Mouse (Mus musculus) mouse trophoblast stem cell (cell line): ENCODE measurements around the gene Mtfp1.
"Not testable (repeated sequence)": the region's sequence is repeated elsewhere in the genome, so short reads cannot be mapped to it uniquely, and the experiment has no call there.

Experiments
- in situ Hi-C, 2 experiments: fragments of 300-500 bp; cut with MseI, MboI; formaldehyde crosslinking; loops; 2 replicates in 1 of 2; 3 replicates in 1 of 2; pipeline ENCODE4 v1.15.1; 2025

The Mtfp1 gene

DNA sequence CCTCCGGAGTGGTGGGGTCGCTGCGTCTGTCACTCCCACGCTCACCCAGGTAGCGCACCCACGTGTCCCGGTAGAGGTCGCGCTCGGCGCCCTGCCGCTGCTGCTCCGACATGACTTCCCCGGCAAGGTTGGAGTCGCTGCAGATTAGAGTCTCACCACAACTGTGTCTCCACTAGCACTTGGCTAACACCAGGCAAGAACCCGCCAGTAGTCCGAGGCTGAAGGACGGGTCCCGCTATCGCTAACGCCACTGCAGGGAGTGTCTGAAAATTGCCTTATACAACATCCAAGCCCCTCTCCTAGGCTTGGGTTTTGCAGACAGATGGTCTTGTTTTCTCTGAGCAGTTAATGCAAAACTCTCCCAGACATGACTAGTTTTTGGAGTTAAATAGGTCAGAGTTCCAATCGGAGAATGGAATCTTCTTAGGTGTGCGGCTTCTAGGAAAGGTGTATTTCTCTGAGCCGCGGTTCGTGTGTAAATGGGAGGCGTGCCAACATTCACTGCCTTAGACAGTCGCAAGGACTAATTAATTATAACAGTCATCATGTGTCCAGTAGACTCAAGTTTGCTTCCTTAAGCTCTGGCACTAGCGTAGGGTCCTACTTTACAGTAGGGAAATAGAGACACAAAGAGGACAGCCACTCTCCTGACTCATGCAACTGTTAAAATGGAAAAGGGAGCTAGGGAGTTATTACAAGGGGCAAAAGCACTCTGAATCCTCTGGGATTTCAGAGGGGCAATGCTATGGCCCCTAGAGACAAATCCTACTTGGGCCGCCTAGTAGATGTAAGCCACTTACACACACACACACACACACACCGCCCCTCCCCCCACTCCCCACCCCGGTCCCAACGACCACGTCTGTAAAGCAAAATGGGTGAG, at the start of gene Mtfp1:
Gene Mtfp1, minus strand, starts transcription at position 275 of the 883 bp plus-strand sequence.
- in situ Hi-C loops = no loop called here

DNA sequence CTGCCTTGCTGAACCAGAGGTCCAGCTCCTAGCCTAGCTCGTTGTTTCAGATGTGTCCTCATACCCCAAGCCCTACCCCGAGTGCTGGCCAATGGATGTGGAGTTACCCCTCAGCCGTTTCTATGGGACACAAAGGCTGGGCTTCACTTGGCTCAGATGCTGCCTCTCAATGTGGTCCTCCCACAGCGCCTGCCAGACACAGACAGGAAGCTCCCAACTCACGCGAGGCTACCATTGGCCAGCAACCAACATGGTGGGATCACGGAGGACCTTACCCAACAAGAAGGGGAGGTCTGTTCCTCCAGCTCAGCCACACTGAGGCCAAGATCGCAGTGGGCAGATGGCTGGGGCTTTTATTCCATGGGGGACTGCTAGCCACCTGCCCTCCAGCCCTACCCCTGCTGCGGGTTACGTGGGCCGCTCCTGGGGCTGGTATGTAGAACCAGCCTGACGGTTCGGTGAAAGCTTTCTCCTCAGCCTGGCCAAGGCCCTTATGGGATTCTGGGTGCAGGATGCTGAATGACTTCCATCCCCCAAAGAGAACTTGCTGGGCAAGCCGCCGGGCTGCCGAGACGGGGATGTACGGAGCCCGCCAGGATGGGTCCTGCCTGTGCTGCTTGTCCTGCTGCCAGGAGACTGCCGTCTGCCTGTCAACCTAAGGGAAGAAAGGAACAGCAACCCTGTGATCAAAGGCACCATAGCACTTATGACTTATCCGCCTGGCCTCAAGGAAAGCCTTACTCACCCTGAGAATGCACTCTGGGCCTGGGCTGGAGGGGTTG, 48.2 kb upstream of the Mtfp1 start:
- in situ Hi-C loops = no loop called here

DNA sequence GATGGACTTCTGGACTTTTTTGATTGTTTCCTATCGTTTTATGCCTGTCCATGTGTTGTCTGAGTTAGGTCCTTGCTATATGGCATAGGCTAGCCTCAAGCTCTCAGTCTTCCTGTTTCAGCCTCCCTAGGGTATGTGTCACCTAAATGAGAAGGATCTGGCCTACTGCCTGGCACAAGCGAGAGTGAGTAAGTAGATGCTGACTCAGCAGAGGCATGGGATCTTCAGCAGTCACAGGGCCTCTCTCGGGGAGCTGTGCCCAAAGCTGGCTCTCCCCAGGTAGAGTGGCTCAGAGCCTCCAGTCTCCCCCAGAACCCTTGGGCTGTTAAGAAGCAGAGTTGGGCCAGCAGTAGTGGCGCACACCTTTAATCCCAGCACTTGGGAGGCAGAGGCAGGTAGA, 47.1 kb upstream of the Mtfp1 start:
- in situ Hi-C loops = no loop called here

DNA sequence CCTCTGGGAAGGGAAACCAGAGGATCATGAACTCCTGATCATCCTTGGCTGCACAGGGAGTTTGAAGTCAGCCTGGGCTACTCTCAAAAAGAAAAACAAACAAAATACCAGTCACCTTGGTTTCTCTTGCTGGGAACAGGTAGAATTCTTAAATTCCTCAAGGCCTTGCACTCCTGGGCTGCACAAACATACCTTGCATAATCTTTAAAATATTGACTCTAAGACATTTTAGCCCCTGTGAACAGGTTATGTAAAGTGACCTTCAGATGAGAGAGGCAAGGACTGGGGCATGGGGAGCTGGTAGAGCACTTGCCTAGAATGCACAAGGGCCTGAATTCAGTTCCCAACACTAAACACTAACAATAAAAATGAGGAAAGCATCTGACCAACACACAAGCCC, 46.3 kb upstream of the Mtfp1 start:
- in situ Hi-C loops = no loop called here

DNA sequence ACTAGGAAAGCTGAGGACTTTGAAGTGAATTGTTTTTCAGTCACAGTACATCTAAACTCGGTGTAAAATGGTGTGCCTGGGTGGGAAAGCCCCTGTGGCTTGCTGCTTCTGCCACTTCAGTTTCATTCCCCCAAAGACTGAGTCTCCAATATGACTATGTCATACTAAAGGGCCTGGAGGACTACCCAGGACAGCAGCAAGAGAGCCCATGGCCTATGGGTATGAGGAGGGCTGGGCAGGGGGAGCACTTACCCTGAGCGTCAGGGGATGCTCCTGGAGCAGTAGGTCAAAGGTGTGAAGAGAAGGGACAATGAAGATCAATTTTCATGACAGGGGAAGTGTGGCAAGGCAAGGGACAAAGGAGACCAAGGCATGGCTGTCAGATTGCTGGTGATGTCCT, 43.7 kb upstream of the Mtfp1 start:
- in situ Hi-C loops = no loop called here

DNA sequence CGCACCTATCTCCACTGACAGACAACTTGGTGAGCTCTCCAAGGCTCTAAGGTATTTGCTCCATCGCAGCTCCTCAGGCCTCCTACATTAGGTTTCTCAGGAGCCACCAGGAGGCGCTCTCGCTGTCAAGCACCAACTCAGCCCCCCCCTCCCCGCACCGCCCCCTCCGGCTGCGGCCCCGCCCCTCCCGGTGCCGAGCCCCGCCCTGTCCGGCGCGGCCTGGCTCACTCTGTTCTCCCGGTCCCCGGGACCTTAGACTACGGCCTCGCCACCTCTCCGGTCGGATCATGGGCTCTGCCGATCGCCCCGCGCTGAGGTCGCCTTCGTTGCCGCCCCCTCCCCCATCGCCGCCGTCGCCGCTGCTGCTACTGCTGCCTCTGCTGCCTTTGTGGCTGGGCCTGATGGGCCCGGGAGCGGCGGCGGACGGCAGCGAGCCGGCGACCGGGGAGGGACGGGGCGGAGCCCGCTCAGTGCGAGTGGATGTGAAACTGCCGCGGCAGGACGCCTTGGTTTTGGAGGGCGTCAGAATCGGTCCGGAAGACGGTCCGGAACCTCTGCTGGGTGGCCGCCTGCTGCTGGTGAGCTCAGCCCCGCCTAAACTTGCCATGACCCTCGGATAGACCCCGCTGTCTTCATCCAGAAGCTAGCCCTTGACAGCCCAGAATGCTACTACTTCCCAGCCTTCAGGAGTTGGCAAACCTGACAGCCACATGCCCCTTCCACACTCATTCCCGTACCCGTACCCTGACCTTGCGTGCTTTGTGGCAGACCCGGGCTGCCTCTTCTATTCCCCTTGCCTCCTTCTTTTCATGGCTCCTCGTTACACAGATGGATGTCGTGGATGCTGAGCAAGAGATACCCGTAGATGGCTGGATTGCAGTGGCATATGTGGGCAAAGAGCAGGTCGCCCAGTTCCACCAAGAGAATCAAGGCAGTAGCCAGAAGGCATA, 40.0 kb upstream of the Mtfp1 start, which contains the start of gene Rnf215:
Gene Rnf215, plus strand, starts transcription at position 217 of the 950 bp plus-strand sequence.
- in situ Hi-C loops = loop anchor here in 1 of 2 experiments (5.0 kb wide), 1 partner anchor 82 kb away; the partner anchor contains the start of gene Castor1

DNA sequence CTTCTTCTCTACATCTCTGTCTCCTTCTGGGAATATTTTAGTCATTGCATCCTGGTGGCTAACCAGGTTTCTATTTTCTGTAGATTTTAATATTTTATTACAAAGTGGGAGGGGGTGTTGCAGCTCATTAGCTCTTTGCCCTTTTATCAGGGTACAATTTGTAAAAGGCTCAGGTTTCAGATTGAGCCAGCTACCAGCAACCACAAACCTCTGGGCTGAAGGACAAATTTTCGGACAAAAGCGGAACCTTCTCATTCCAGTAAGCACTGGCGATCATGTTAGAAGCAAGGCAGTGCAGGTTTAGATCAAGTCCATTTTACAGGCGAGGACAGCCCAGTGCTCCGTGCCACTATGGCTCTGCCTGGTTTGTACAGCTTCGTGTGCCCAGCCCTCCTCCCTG, 39.2 kb upstream of the Mtfp1 start:
- in situ Hi-C loops = loop anchor here in 1 of 2 experiments (5.0 kb wide), 1 partner anchor 83 kb away; the partner anchor contains the start of gene Castor1

DNA sequence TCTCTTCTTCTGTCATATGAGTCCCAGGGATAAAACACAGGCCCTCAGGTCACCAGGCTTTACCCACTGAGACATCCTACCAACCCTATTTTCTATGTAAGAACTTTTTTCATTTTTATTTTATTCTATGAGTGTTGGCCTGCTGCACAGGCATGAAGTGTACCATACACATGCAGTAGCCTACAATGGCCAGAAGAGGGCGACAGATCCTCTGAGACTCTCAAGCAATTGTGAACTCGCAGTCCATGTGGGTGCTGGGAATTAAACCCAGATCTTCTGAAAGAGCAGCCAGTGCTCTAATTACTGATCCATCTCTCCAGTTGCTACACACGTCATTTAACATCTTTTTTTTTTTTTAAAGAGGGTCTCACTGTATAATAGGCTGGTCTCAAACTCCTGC, 38.2 kb upstream of the Mtfp1 start:
- in situ Hi-C loops = loop anchor here in 1 of 2 experiments (5.0 kb wide), 1 partner anchor 84 kb away; the partner anchor contains the start of gene Castor1

DNA sequence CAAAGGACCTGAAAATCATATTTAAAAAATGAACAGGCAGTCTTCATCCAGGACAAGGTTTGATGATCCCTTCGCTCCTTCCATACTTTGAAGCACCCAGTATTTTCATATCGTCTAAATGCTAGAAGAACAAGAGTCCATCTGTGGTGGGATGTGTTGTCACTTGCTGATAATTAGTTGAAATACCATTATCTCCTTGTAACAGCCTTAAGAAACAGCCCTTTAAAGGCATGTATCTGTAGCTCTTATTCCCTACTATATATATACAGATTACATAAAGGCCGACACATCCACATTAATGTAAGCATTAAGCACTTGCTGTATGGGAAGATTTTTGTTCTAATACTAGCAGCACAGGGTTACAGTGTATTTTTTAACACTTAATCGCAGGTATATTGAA, 33.2 kb upstream of the Mtfp1 start:
- in situ Hi-C loops = not testable (repeated sequence)

DNA sequence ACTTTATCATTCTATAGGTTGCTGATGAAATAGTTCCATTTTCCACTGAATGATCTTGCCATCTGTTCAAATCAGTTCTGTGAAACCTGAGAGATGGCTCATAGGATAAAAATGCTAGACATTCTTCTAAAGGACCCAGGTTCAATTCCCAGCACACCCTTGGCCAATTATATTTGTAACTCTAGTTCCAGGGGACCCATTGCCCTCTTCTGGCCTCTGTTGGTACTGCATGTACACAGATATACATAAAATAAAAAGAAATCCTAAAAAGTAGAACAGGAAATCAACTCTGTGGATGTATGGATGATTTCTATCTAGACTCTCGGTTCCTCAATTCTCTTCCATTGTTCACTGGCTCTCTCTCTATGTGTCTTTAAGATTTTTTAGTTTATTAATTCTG, 31.8 kb upstream of the Mtfp1 start:
- in situ Hi-C loops = no loop called here

DNA sequence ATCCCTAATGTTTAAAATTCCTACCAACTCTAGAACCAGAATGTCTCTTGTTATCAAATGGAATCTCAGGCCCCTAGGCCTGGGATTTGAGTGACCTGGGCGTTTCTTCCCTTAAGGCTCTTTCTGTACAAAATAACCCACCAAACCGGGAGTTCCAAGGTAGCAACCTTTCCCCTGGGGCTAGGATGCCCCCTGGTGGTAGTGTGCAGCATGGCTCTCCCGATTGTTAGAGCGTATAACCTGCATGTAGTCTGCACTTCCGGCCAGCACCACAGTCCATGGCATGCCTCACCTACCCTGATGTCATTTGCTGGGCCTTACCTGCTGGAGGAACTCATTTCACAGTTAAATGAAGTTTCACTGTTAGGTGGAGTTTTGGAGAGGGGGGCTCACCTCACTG, 28.7 kb upstream of the Mtfp1 start:
- in situ Hi-C loops = no loop called here

DNA sequence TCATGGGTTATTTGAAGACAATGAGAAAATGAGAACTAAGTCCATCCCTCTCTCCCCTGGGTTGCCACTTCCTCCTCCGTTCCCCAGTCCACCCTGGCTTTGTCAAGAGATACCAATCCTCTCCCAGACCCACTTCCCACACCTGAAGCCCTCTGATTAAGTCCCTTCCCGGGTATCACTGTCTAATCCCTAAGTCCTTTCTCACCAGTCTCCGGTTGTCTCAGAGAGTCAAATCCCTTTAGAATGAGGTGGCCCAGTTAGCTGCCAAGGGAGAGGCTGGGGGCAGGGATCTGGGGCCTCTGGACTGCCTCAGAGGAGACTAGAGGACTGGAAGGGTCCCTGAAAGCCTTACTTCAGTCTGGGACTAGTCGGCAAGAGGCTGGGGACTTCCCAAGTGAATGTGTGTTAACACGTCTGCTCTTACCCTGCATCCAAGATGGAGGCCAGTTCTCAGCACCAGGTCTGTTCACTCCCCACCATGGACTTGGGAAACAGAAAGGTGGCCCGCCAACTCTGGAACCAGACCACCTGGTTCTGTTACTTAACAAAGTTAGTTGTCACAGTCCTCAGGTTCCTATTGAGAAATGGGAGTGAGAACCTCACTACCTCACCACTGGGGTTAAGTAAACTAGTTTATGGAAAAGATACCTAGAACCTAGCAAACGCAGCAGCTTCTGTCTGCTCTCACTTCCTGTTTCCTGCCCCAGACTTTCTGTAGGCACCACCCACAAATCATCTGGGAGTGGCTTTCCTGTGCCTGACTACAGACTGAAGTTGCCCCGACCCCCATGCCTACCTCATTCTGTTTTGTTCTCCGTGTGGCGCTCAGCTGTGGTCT, 27.7 kb upstream of the Mtfp1 start, which contains the start of gene Sec14l2:
Gene Sec14l2, minus strand, starts transcription at position 674 of the 838 bp plus-strand sequence.
- in situ Hi-C loops = no loop called here

DNA sequence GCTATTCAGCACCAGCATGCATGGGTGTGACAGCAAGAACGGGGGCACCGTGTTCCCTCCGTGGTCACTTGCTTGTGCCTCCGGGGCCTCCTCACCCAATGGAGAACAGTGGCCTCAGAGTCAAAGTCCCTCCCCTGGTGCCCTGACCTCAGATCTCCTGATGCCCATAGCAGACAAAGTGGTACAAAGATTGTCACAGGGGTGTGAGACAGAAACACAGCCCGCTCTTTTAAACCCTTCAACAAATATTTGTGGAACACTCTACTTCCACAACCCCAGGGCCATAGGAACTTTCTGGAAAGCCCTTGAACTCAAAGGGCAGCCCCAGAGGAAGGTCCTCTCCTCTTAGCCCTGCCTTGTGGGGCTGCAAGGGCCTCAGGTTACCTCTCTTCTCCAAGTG, 27.0 kb upstream of the Mtfp1 start:
- in situ Hi-C loops = no loop called here

DNA sequence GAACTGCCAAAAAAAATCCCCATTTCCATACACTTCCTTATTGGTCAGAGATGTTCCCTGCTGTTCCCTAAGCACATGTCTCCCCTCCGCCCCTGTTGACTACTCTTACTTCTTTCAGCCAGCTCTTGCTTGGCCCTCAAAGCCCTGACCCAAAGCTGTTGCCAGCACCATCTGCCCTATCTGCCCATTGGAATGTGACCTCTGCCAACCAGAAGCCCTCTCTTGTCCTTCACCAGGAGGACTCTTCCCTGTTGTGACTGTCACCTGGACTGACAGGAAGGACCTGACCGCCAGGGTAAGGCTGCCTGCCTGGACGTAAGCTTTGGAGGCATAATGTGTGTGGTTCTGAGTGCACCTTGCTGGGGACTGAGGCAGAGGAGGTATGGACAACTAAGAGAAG, 26.4 kb upstream of the Mtfp1 start:
- in situ Hi-C loops = no loop called here

DNA sequence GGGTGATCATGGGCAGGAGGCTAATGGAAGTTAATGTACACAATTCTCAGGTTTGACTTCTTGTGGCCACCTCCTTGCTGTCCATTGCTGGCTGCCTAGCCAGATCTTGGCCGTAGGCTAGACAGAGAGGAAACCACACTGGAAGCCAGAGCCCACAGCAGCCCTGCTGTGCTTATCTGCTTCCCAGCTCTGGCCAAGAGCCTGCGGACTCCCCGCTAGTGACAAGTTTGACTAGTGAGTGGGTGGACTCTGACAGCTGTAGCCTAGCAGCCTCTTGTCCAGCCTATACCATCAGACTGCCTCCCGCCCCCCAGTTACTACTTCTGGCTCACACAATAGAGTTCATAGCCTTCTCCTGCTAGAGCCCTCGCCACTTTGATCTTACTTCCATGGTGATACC, 24.4 kb upstream of the Mtfp1 start:
- in situ Hi-C loops = no loop called here

DNA sequence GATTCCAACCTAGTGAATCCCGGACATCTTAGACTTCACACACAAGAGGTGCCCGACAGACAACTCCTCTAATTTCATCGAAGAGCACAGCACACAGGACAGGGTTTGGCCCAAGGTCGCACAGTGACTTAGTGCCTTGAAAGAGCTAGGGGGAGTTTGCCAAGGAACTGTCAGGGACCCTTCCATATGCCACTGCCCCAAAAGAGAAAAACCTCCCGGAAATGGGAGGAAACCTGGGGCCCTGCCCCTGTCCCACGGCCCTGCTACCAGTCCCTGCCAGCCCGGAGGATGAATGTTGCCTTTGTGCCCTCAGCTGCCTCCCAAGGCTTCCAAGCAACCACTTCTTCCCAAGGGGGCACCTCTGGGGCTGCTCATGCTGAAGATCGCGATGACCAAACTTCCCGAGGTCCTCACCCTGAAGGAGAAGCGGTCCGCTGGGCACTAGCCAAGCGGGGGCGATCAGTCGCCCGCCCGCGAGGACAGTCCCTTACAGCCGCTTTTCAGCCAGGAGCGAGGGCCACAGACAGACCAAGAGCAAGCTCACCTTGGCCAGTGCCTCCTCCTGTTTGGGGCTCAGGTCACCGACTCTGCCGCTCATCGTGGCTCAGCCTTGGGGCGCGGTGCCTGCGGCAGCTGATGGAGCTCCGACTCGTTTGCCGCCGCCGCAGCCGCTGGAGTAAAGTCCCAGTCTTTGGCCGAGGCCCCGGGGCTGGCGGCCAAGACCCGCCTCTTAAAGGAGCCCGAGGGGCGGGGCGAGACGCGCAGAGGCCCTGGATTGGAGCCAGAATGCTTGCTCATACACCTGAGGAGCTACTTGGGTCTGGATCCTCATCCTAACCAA, 23.1 kb upstream of the Mtfp1 start:
- in situ Hi-C loops = no loop called here

DNA sequence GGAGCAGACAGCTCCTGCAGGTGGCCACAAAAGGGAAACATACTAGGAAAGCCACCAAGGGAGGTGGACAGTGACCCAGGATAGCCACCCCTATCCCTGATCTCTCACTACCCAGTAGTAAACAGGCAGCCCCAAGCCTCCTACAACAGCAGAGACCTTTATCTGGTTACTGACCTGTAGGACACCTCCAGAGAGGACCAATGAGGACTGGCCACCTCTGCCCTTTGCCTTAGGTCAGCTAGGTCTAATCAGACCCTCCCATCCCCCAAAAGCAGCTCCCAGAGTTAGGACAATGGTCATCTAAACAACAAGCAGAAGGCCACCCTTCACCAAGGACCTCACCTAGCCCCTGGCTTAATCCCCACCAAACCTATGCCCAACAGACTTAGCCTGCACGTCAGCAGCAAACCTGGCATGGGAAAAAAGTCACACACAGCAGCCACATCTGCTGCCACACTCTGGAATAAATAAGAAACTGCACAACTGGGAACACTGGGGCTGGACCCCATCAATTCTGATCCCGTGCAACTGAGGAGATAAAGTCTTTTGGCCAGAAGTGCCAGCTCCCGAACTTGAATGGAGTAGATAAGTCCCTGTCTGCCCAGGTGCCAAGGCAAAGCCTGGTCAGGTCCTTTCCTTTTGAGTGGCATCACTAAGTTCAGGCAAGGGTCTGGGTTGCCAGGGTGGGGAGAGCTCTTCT, 22.3 kb upstream of the Mtfp1 start:
- in situ Hi-C loops = no loop called here

DNA sequence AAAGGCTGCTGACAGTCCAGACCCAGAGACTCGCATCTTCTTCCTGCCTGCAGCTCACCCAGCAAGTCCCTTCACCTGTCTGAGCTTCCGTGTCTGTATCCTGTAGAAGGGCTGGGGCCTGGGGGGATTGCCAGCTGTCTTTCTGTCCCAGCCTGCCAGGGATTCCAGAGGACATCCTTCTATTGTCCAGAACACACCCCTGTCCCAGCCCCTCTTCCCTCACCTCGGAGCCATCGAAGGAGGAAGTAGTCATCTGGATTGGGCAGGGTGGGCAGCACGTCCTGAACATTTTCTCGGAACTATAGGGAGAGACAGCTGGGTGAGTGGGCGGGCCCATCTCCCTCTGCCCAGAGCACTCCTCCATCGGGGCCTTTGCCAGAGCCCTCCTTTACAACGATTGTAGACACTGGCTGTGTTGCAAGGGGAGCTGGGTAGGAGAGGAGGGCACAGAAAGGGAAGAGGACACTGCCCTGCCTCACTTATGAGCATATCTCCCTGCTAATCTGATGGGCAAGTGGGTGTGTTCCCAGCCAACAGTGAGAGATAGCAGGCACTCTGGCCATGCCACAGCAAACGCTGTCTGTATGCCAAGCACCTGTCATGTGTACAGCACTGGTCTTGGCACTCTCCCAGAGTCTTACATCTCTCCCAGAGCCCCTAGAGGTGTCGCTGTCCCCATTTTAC, 21.4 kb upstream of the Mtfp1 start:
- in situ Hi-C loops = no loop called here
